Mouse (Mus musculus): ENCODE results near the gene Nubp2. TPM values are rescaled to one million over a fixed set of nuclear protein-coding genes. Genes with fewer than 3 reads are reported as not detected.

Gene Nubp2
- polyA plus RNA-seq, 1 experiment, result 36.3 TPM

DNA sequence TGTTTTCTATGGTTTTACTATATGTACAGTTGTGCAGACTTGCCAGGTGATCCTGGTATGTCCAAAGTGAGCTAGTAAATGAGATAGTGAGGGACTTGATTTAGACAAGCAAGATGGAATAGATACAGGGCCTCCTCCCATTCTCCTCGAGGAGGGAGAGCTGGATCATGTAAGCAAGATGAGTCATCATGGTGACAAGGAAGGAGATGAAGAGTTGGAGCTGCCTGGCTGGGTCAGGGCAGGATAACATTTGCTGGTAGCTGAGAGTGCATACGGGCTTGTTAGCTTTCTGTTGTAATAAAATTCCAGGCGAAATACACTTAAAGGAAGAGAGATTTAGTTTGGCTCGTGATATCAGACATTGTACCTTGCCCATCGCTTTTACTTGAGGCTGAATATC is 45.8 kb downstream of the Nubp2 start:
- no peak for TF ChIP-seq POLR2A (IDR thresholded peaks at IDR 0.05; ENCODE audit: borderline replicate concordance, extremely low read depth, insufficient read depth, insufficient read length, poor library complexity, severe bottlenecking)
- TF ChIP-seq CTCF (IDR thresholded peaks at IDR 0.05; ENCODE audit: borderline replicate concordance, extremely low read depth, insufficient read depth, insufficient read length), result no peak
- no peak for DNase-seq (ENCODE audit: low read depth)

DNA sequence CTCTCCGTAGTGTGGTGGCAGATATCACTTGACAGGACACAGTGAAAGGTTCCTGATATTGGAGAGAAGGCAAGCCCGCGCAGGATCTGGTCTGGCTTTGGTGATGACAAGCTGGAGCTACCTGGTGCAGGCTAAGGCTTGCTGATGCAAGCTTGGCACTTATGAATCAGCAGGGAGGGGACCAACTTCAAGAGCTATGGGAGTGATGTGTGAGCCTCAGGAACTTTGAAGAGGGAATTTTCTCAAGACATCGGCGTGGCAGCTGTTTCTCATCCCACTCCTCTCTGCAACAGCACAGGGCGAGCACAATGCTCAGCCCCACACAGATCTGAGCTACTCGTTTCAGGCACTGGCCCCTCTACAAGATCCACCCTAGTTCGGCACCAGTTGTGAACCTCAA is 46.3 kb downstream of the Nubp2 start, which contains the start of gene Hagh:
Gene Hagh, plus strand, starts transcription at position 302 of the 400 bp plus-strand sequence.
- DNase-seq (ENCODE audit: low read depth), result no peak
- TF ChIP-seq POLR2A (IDR thresholded peaks at IDR 0.05; ENCODE audit: borderline replicate concordance, extremely low read depth, insufficient read depth, insufficient read length, poor library complexity, severe bottlenecking), result no peak
- TF ChIP-seq CTCF (IDR thresholded peaks at IDR 0.05; ENCODE audit: borderline replicate concordance, extremely low read depth, insufficient read depth, insufficient read length), result no peak

Other genes starting within 250 kb of the Nubp2 start
- gene Slc9a3r2, start 236.0 kb downstream of the Nubp2 start, polyA plus RNA-seq (2012; rRNA removed), result 30.7 and 34.3 TPM in 2 replicates
- 0.23 TPM in 1 of 2 replicates, not detected in the other for gene Npw, start 227.9 kb downstream of the Nubp2 start, polyA plus RNA-seq (2012; rRNA removed)
- gene Zfp598, start 216.7 kb downstream of the Nubp2 start, polyA plus RNA-seq (2012; rRNA removed), result 76.3 and 102 TPM in 2 replicates
- gene Syngr3, start 196.4 kb downstream of the Nubp2 start, polyA plus RNA-seq (2012; rRNA removed), result 82.5 and 94.2 TPM in 2 replicates
- gene Gfer, start 190.2 kb downstream of the Nubp2 start, polyA plus RNA-seq (2012; rRNA removed), result 28.8 and 29.2 TPM in 2 replicates
- gene Noxo1, start 190.1 kb downstream of the Nubp2 start, polyA plus RNA-seq (2012; rRNA removed), result 7.6 and 10.7 TPM in 2 replicates
- 75.0 and 95.7 TPM in 2 replicates for gene Tbl3, start 178.7 kb downstream of the Nubp2 start, polyA plus RNA-seq (2012; rRNA removed)
- gene Rnf151, start 168.3 kb downstream of the Nubp2 start, polyA plus RNA-seq (2012; rRNA removed), result 0.54 and 0.64 TPM in 2 replicates
- gene Rps2, start 168.2 kb downstream of the Nubp2 start, polyA plus RNA-seq (2012; rRNA removed), result 1,770 and 1,849 TPM in 2 replicates
- 245 and 253 TPM in 2 replicates for gene Ndufb10, start 161.9 kb downstream of the Nubp2 start, polyA plus RNA-seq (2012; rRNA removed)
- gene Rpl3l, start 158.5 kb downstream of the Nubp2 start, polyA plus RNA-seq (2012; rRNA removed), result 0.05 and 0.08 TPM in 2 replicates
- 28.0 and 31.5 TPM in 2 replicates for gene Msrb1, start 149.7 kb downstream of the Nubp2 start, polyA plus RNA-seq (2012; rRNA removed)
- gene Hs3st6, start 133.4 kb downstream of the Nubp2 start, polyA plus RNA-seq (2012; rRNA removed), result 0.69 and 0.88 TPM in 2 replicates
- gene Meiob, start 82.1 kb downstream of the Nubp2 start, polyA plus RNA-seq (2012; rRNA removed), result not detected in 2 replicates
- gene Hagh, start 46.2 kb downstream of the Nubp2 start, polyA plus RNA-seq (2012; rRNA removed), result 39.7 and 46.3 TPM in 2 replicates
- 13.9 and 14.8 TPM in 2 replicates for gene Fahd1, start 36.0 kb downstream of the Nubp2 start, polyA plus RNA-seq (2012; rRNA removed)
- gene Igfals, start 20.4 kb downstream of the Nubp2 start, polyA plus RNA-seq (2012; rRNA removed), result 0.14 TPM in 1 of 2 replicates, not detected in the other
- 84.5 and 105 TPM in 2 replicates for gene Spsb3, start 294 bp upstream of the Nubp2 start, polyA plus RNA-seq (2012; rRNA removed)
- gene Eme2, start 8.7 kb upstream of the Nubp2 start, polyA plus RNA-seq (2012; rRNA removed), result 41.0 and 50.3 TPM in 2 replicates
- 94.6 and 120 TPM in 2 replicates for gene Mrps34, start 8.8 kb upstream of the Nubp2 start, polyA plus RNA-seq (2012; rRNA removed)
- gene Nme3, start 10.2 kb upstream of the Nubp2 start, polyA plus RNA-seq (2012; rRNA removed), result 71.5 and 91.4 TPM in 2 replicates
- 217 and 242 TPM in 2 replicates for gene Mapk8ip3, start 50.6 kb upstream of the Nubp2 start, polyA plus RNA-seq (2012; rRNA removed)
- gene Jpt2, start 74.3 kb upstream of the Nubp2 start, polyA plus RNA-seq (2012; rRNA removed), result 62.9 and 65.5 TPM in 2 replicates
- gene Cramp1l, start 129.4 kb upstream of the Nubp2 start, polyA plus RNA-seq (2012; rRNA removed), result 31.4 and 31.9 TPM in 2 replicates
- gene Ift140, start 129.7 kb upstream of the Nubp2 start, polyA plus RNA-seq (2012; rRNA removed), result 22.9 and 23.9 TPM in 2 replicates
- 9.6 and 10.5 TPM in 2 replicates for gene Tmem204, start 197.2 kb upstream of the Nubp2 start, polyA plus RNA-seq (2012; rRNA removed)
- 40.9 and 41.6 TPM in 2 replicates for gene Telo2, start 229.6 kb upstream of the Nubp2 start, polyA plus RNA-seq (2012; rRNA removed)
- 0.07 TPM in 1 of 2 replicates, not detected in the other for gene Ptx4, start 234.4 kb upstream of the Nubp2 start, polyA plus RNA-seq (2012; rRNA removed)
- 41.4 and 45.7 TPM in 2 replicates for gene Clcn7, start 247.0 kb upstream of the Nubp2 start, polyA plus RNA-seq (2012; rRNA removed)